Mouse (Mus musculus) cerebellum, adult 9-11 months (tissue): ENCODE measurements around the gene Pla2g7.
"Not testable (repeated sequence)": the region's sequence is repeated elsewhere in the genome, so short reads cannot be mapped to it uniquely, and the experiment has no call there.

ENCODE experiments used
- DNase-seq: peaks from one replicate; pipeline ENCODE4 v3.0.0; 2022

Gene Pla2g7

DNA sequence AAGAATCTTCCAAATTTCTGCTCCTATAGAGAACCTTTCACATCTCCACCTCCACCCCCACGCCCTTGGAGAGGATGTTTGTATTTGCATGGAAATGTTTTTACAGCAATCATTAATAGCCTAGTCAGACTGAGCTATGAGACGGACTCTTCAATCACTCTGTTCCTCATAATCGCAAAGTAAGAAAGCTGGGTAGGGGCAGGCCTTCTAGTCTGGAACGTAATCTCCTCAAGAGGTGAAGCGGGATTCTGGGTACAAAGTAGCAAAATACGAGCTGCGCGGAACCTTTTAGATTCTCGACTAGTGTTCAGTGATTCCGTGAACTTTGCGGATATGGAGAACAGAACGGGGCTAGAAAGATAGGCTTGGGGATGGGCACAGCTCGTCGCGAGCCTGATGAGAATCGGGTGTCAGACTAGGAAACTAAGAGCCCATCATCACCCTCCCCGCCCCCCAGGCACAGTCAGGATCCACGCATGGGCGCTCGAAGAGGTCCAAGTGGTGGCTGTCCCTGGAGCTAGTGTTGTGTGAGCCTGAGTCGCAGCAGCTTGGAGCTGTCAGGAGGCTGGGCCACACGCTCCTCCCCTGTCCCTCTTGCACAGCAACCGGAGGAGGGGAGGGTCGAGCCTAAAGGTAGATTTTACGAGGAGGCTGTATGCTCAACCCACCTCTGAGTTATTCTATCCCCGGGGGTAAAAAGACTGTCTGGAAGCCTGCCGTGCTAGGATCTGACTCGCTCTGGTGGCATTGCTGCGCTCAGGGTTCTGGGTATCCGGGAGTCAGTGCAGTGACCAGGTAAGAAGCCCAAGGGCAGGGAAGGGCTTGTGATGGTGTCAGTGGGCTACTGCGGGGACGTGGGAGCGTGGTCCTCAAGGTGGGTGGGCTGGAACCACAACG, at the start of gene Pla2g7:
Gene Pla2g7, plus strand, starts transcription at position 107 of the 897 bp plus-strand sequence.
- DNase-seq: peak; percentile 20

DNA sequence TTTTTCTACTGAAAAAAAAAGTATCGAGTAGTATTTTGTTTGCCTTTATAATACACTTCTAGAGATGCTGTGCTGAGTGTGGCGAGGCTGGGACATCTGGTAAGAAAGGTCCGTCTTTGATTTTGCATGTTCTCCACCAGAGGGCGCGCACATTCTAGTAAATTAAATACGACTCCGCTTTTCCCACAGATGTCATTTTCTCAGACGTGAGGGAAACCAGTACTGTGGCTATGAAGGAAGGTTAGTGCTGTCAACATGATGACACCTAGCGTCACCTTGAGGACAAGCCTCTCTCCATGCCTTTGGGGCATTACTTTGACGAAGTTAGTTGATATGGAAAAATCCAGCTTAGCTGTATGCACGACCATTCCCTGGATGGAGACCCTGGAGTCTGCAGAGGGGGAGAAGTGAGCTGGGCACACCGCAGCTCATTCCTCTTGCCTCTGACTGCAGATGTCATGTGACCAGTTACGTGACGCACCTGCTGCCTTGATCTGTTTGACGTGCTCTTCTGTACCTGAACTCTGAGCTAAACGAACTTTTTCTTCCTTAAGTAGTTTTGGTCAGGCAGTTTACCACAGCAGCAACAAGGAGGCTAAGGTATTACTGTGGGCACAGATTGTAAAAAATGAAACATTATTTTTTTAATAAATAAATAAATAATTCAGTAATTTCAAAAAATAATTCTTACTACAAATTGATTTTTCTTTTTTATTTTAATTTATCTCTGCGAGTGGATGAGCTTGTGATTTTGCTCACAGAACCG, 49.1 kb upstream of the Pla2g7 start:
- DNase-seq: peak; percentile 24

DNA sequence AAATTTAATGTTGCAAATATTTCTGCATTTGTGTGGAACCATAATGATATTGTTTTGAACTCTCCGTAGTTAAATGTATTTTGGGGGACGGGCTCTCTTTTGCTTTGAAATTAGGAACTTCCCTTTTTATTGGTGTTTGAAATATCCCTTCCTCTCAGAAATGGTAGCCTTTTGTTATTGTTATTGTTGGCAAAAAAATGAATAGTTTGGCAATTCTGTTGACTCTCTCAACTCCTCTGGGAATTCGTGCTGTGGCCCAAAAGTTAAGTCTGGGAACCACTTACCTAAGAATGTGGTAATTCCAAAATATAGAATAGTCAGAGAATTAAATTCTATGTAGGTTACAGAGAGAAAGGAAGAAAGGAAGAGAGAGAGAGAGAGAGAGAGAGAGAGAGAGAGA, 47.7 kb upstream of the Pla2g7 start:
- no peak for DNase-seq

DNA sequence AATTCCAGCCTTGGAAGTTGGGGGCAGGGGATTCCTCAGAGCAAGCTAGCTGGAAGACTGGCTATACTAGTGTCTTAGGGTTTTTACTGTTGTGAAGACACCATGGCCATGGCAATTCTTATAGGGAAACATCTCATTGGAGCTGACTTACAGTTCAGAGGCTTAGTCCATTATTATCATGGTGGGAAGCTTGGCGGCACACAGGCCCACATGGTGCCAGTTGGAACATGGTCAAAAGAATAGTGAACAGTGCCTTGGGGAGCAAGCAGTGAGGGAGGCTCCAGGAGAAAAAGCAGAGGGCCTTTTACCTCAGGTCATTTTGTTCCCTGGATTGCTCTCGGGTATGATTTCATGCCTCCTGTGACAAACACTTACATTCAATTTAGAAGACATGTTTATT, 37.4 kb upstream of the Pla2g7 start:
- no peak for DNase-seq

DNA sequence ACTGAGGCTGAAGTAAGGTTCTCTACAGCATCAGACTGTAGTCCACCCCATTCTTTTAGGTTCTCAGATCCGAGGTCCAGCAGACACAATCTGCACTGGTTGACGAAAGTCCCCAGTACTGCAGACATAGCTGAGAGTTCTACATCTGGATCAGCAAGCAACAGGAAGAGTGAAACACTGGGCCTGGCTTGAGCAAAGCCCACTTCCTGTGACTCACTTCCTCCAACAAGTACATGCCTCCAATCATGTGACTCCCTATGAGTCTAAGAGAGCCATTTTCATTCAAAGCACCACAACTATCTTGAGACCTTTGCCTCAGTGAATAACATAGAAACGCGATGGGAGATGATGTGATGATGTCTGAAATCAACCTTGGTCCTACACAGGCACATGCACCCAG, 36.7 kb upstream of the Pla2g7 start:
- no peak for DNase-seq

DNA sequence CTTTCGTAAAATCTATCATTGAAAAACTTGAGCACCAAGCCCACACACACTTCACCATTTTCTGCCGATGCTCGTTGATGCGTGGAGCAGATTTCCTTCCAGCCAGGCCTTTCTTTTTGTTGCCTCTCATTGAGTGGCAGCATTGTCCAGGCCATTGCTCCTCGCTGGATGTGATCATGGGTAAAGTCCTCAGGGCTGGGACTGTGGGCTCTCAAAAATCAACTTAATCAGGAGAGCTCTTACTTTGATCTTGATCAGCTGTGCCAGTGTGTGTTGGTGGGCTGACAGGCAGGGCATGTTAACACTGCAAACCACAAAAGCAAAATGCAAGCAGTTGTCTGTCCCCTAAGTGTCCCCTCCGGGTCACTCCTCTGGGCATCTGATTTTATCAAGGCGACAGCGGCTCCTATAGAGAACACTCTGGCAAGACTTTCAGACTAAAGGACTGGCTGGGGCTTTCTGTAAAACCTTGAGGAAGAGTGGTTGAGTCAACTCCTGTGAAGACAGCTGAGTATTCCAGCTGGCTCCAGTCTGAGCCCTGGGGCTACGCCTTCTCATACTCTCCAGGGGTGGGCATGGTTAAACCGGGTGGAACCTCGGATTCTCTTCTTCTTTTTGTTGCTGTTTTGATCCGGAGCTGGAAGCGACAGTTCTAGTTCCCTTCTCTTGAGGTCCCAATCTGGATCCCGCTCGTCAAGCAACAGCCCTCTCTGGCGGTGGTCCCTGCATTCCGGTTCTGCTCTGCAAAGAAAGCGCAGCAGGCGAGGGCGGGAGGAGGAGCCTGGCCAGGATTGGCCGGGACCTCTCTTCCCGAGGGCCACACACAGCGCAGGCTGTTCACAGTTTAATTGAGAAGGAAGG, 33.3 kb upstream of the Pla2g7 start:
- peak; percentile 20 for DNase-seq

DNA sequence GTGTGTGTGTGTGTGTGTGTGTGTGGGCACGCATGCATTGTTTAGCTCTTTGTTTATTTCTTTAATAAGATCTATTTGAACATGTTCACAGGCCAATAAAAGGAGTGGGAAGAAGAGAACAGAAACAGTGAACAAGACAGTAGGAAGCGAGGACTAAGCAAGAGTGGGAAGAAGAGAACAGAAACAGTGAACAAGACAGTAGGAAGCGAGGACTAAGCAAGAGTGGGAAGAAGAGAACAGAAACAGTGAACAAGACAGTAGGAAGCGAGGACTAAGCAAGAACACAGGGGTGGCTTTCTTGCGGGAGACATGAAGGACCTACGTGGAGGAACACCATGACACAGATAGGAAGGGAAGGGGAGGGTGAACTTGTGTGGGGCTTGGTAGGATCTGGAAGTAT, 31.1 kb upstream of the Pla2g7 start:
- DNase-seq: not testable (repeated sequence)

DNA sequence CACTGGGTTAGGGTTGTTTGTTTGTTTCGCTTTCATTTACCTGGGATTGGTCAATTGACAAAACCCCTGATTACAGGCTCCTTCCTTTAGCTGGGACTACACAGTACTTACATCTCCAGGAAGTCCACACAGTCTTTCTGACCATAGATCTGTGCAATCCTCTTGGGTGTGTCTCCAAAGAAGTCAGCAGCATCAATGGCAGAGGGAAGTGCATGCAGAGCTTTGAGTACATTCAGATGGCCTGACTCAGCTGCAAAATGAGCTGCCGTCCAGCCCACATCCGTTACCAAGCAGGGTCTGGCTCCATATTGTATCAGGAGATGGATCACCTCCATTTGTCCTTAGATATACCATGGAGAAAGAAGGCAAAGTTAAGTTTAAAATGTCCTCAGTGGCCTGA, 29.1 kb upstream of the Pla2g7 start:
- no peak for DNase-seq

DNA sequence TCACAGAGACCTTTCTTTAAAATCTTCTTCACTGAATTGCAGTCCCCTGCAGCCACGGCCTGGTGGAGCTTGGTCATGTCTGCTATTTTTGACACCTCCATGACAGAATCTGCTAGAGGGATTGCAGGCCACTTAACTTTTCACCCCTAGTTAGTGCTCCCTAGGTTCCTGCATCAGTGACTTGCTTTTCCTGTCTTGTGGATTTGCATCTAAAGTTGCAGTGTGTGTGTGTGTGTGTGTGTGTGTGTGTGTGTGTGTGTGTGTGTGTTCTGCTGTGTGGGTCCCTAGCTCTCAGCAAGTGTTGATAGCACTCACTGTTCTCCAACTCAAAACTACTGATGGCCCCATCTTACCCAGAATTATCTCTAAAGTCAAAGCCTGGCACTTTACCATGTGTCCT, 24.4 kb upstream of the Pla2g7 start, which contains the start of gene Ankrd66:
Gene Ankrd66, minus strand, starts transcription at position 101 of the 400 bp plus-strand sequence.
- no peak for DNase-seq

DNA sequence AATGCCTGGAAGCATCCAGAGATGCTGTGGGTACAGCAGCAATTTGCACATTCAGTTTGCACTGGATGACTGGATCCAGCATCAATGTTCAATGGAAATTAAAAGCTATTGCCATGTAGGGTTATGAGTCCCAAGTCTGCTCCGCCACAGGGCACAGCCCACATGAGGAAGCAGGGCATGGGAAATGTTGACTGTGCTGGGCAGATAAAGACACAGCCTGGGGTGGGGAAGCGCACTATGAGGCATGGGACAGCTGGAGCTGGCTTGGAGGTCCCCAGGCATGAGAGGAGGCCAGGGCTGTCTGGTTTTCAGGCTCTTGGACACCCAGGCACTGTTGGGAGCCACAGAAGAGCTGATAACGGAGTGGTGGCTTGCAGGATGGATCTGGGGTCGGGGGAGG, 23.9 kb upstream of the Pla2g7 start:
- no peak for DNase-seq

DNA sequence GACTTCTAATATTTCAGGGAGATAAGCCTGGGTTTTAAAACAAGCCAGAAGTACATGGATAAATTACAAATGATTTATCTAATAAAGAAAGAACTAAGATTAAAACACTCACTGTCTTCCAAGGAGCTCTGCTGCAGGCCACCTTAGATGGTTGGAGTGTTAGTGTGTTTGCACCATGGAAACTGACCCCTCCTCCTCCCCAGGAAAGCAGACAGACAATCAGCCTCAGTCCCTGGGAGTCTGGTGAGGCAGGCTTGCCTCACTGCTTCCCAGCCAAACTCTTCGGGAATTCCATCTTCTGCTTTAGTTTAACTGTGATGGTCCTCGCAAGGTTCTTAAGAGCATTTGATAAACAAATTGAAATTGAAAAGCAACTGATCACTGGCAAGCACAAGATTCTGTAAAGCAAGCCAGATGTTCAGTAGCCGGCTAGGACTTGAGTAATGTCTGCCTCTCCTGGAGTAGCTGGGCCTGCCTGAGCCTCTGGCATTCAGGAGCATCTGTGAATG, 16.7 kb upstream of the Pla2g7 start:
- no peak for DNase-seq

DNA sequence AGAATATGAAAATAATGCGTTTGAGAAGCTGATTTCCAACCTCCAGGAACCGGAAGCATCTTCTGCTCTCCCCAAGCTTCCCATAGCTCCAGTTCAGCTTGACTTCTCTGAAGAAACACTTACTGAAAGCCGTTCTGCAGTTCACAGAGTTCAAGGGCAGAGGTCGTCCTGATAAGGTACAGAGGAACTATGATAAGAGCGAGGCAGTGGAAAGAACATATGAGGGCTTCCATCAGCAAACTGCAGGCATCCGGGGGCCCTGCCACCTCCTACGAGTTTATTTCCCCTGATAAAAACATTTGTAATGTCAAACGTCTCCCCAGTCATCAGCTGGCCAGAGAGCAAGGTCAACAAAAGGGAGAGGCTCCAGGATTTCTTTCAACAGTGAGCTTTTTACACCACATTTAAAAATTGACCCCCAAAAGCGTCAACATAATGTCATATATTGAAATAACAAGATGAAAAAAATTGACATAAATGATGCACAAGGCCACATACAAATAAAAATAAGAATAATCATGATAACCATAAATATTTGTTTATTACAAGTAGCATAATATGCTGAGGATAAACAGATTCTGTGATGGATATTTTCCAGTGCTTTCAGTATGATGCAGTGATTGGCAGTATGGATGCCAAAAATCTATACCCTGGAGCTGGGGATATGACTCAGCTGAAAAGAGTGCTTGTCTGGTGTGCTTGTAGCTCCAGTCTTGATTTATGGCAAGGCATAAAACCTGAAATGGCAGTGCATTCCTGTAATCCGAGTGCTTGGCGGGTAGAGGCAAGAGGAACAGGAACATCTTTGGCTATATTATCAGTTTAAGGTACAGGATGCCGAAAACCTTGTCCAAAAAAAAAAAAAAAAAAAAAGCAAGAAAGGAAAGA, 13.1 kb upstream of the Pla2g7 start:
- DNase-seq: no peak

DNA sequence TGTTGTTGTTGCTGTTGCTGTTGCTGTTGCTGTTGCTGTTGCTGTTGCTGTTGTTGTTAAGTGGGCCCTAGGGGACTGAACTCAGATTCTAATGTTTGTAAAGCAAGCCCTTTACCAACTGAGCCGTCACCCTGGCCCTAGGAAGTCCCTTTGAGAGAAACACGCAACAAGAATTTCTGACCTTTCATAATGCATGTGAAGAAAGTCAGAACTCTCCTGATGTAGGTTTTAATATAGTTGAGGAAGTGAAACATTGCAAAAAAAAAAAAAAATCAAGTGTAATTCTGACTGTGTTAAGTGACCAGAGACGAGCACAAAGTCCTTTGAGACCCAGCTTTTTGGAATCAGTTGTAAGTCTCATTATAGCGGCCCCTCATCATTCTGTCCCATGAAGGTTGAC, 10.8 kb upstream of the Pla2g7 start:
- DNase-seq: no peak

DNA sequence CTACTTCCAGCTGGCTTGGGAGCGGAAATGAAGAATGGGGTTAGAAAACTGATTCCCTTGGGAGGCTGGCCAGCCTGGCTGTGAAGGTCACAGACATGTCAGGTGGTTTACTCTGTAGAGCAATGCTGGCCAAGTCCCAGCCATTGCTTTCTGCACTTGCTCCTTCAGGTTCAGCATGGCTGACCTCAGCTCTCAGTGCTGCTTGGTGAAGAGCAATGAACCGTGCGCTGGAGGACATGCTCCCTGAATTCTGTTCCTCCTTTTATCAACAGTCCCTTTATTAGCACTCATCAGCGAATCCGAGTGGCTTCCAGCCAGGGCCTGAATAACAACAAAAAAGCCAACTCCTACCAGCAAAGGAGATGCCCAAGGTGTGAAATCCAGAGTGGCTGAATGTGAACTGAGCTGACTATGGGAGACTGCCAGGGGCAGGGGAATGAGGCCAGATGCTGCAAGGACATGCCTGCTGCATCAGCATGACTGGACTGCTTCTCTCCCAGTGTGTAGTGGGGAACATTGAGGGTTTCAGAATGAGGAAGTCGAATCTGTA, 10.3 kb upstream of the Pla2g7 start:
- DNase-seq: peak; percentile 54

DNA sequence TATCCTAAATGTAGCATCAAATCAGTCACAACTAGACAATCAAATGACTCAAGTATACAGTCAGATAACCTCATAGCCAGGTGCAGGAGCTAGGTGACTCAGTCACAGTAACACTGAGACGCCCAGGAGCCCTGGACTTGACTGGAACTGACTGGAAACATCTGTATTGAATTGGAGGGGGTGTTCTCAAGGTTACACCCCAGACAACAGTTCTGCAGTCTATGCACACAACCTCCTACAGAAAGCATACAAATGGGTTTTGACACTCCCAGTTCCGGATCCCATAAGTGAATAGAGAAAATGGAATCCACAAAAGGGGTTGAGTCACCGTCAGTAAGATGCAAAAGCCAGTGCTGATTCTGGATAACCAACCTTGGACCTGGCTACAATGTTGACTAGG, 9.2 kb upstream of the Pla2g7 start:
- DNase-seq: no peak

DNA sequence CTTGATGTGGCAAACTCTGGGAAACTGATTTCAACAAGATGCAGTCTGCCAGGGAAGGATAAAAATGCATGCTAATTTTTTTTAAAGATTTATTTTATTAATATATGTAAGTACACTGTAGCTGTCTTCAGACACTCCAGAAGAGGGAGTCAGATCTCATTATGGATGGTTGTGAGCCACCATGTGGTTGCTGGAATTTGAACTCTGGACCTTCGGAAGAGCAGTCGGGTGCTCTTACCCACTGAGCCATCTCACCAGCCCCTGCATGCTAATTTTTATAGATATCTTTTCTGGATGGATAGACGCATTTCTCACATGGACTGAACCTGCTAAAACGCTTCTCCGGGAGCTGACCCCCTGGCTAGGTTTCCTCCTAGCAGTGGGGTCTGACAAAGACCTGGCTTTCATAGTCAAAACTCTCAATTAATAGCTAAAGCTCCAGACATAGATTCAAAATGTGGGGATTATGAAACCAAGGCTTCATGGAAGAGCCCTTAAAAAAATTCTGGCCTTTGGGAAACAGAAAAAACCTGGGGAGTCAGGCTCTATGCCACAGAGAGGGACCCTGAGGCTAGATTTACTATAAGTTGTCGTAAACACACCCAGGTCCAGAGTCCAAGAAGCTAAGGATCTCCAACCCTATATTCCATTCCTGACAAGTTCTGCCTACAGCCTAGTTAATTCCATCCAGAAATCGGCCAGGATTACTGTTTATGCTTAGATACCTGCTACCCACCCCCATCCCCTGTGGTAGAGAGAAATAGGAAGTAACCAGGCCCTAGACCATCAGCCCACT, 4.5 kb upstream of the Pla2g7 start:
- no peak for DNase-seq

DNA sequence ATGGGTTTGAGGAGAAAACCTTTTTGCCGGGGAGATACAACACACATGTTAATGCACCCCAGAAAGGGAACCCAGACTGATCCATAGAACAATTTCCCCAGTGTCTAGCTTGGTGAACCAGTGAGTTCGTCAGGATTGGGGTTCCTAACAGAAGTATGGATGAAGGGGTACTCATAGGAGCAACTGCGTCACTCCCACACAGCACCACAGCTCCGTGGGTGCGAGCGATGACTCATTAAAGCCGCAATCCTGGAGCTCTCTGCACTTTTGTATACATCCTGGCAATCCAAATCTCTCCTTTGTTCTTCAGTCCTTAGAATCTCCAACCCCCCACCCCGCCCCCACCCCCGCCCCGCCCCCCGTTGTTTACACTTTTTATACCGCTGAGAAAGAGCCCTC, 306 bp upstream of the Pla2g7 start:
- DNase-seq: no peak

DNA sequence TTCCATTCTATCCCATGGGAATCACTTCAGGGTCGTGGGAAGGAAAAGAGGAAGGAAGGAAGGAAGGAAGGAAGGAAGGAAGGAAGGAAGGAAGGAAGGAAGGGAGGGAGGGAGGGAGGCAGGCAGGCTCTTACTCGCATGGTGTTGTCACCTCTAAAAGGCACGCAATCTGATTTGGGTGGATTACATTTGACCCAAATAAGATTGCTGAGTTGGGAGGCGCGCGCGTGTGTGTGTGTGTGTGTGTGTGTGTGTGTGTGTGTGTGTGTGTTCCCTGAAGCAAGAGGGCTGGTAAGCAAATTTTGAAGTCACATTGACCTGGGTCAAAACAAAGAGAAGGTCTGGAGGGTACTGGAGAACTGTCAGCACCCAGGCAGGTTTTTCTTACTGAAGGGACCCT, 1.4 kb downstream of the Pla2g7 start:
- DNase-seq: no peak

DNA sequence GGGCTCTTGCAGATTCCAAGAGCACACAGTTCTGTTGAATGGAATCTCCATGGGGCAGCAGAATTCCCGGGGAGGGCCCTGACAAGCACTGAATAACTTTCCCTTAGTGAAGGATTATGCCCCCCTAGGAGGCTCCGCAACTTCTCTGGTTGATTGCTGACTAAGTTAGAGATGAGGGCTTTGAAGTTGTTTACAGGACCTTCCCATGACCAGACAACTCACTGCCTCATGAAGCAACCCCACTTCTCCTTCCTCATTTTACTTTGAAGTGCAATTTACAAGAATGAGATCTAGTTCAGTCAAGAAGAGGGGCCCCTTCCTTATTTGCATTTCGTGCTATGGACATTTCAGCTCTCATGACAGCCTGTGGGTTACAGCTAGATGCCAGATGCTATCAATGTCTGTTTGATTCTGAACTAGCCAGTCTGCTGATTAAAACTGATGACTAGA, 5.8 kb downstream of the Pla2g7 start:
- peak; percentile 20 for DNase-seq

DNA sequence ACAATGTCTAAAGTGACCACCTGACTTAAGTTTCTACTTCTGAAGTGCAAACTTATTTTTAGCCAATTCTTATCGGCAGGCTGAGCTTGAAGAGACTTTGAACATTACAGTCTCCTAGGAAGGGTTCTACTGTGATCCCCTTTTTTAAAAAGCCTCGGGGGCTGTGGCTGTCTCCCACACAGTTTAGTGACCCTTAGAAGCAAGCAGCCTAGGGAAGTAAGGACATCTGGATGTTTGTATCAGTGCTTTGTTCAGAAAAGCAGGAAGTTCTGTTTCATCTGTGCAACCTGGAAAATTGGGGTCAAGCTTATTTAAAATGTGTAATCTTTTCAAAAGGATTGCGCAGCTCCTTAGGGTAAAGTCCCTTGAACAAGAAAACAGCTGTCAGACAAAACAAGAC, 12.6 kb downstream of the Pla2g7 start:
- no peak for DNase-seq
